Mouse (Mus musculus): Measurements from ENCODE around the gene Arf4. TPM values are rescaled to one million over a fixed set of nuclear protein-coding genes. Genes with fewer than 3 reads are reported as not detected.
"Not testable (repeated sequence)": the region's sequence is repeated elsewhere in the genome, so short reads cannot be mapped to it uniquely, and the experiment has no call there.

The Arf4 gene
- total RNA-seq, 1 experiment from 2014 or later, result 152 TPM

DNA sequence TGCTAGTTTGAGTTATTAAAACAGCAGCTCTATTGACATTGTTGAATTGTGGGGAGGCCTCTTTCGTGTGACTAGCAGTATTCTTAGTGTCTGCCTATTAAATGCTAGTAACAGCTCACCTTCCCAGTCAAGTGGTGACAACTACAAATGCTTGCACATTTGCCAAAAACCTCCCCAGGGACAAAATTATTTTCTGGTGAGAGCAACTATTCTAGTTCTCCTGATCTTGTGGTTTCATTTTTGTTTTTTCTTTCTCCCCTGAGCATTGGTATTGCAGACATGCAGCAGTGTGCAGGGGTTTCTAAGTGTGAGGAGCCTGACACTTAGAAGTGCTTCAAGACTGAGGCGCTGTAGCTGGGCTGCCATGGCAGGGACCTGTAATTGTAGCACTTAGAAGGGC lies 9.9 kb downstream of the Arf4 start:
- no peak for ATAC-seq (replicated peaks in 1 of 2; ENCODE audit: insufficient read depth in 1 of 2, low FRiP score in 2 of 2, low TSS enrichment in 1 of 2, low read depth in 1 of 2, poor library complexity in 2 of 2, severe bottlenecking in 2 of 2)

DNA sequence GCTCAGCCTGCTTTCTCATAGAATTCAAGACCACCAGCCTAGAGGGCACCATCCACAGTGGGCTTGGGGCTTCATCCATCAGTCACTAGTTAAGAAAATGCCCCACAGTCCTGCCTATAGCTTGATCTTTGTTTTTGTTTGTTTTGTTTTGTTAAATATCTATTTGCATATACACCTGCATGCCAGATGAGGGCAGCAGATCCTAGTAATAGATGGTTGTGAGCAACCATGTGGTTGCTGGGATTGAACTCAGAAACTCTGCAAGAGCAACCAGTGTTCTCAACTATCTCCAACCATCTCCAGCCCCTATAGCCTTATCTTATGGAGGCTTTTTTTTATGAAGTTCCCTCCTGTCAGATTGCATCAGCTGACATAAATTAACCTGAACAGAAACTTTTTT lies 14.0 kb downstream of the Arf4 start:
- peak; percentile 32 to 47; a peak in 3 of 4 replicates for ATAC-seq (replicated peaks in 1 of 2; ENCODE audit: insufficient read depth in 1 of 2, low FRiP score in 2 of 2, low TSS enrichment in 1 of 2, low read depth in 1 of 2, poor library complexity in 2 of 2, severe bottlenecking in 2 of 2)

GRCm38 (mm10) chr14:26658178-26658577 lies 20.3 kb downstream of the Arf4 start:
- ATAC-seq (replicated peaks in 1 of 2; ENCODE audit: insufficient read depth in 1 of 2, low FRiP score in 2 of 2, low TSS enrichment in 1 of 2, low read depth in 1 of 2, poor library complexity in 2 of 2, severe bottlenecking in 2 of 2), result no peak

- ATAC-seq (replicated peaks in 1 of 2; ENCODE audit: insufficient read depth in 1 of 2, low FRiP score in 2 of 2, low TSS enrichment in 1 of 2, low read depth in 1 of 2, poor library complexity in 2 of 2, severe bottlenecking in 2 of 2), result no peak
Measured at GRCm38 (mm10) chr14:26660233-26660632, 22.4 kb downstream of the Arf4 start.

DNA sequence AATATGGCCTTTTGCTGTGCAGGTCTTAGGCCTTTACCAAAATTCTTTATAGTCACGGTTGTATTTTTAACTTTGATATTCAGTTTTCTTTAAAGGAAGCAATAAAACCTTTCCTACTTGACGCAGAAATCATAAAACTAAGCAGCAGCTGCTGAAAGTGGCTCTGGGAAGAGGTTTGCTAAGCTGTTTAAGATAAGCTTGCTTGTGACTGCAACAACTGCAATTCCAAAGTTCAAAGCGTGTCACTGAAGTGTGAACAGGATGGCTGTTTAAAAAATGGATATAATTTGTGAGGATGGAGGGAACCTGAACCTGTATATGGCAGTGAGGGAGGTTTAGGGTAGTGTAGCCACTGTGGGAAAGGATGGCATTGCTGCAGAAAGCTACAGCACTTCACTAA lies 24.1 kb downstream of the Arf4 start:
- ATAC-seq (replicated peaks in 1 of 2; ENCODE audit: insufficient read depth in 1 of 2, low FRiP score in 2 of 2, low TSS enrichment in 1 of 2, low read depth in 1 of 2, poor library complexity in 2 of 2, severe bottlenecking in 2 of 2), result no peak

DNA sequence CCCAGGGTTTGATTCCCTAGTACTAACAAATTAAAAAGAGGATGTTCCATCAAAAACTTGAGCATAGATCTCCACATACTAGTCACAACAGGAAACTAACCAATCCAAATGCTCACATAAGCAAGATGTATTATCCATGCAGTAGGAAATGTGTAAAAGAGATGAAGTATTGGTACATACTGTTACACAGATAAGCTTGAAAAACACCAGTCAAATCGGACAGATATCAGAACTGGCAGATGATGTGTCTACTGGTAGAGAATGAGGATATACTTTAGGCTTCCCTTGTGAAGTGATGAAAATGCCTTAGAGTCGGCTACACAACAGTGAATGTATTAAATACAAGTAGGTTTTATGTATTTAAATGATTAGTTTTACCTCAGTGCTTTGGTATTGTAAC lies 24.6 kb downstream of the Arf4 start:
- no peak for ATAC-seq (replicated peaks in 1 of 2; ENCODE audit: insufficient read depth in 1 of 2, low FRiP score in 2 of 2, low TSS enrichment in 1 of 2, low read depth in 1 of 2, poor library complexity in 2 of 2, severe bottlenecking in 2 of 2)

GRCm38 (mm10) chr14:26663851-26664250 lies 26.0 kb downstream of the Arf4 start:
- no peak for ATAC-seq (replicated peaks in 1 of 2; ENCODE audit: insufficient read depth in 1 of 2, low FRiP score in 2 of 2, low TSS enrichment in 1 of 2, low read depth in 1 of 2, poor library complexity in 2 of 2, severe bottlenecking in 2 of 2)

DNA sequence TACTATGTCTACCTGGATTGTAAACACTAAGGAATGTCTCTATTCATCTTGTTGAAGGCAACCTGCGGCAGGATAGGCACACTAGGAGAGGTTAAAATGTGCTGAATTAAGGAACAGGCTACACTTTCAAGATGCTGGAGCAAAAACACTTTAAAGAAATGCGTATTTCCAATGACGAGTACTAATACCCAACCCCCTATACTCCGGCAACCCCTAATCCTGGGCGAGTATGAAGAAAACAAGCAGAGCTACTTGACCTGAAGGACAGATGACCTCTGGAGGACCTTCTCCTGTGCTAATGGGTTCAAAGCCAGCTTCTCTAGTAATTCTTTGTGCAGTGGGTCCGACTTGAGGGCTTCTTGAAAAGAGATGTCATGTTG lies 30.1 kb downstream of the Arf4 start:
- no peak for ATAC-seq (replicated peaks in 1 of 2; ENCODE audit: insufficient read depth in 1 of 2, low FRiP score in 2 of 2, low TSS enrichment in 1 of 2, low read depth in 1 of 2, poor library complexity in 2 of 2, severe bottlenecking in 2 of 2)

GRCm38 (mm10) chr14:26668371-26669291 lies 30.8 kb downstream of the Arf4 start:
- ATAC-seq (replicated peaks in 1 of 2; ENCODE audit: insufficient read depth in 1 of 2, low FRiP score in 2 of 2, low TSS enrichment in 1 of 2, low read depth in 1 of 2, poor library complexity in 2 of 2, severe bottlenecking in 2 of 2), result peak; percentile 28 to 49; a peak in 3 of 4 replicates

- peak; percentile 85 to 88 for ATAC-seq (replicated peaks in 1 of 2; ENCODE audit: insufficient read depth in 1 of 2, low FRiP score in 2 of 2, low TSS enrichment in 1 of 2, low read depth in 1 of 2, poor library complexity in 2 of 2, severe bottlenecking in 2 of 2)
Measured at GRCm38 (mm10) chr14:26669292-26670073, 31.6 kb downstream of the Arf4 start, which contains the start of gene Pde12. Pde12 (minus strand) TSS chr14:26669883.

- no peak for ATAC-seq (replicated peaks in 1 of 2; ENCODE audit: insufficient read depth in 1 of 2, low FRiP score in 2 of 2, low TSS enrichment in 1 of 2, low read depth in 1 of 2, poor library complexity in 2 of 2, severe bottlenecking in 2 of 2)
Measured at GRCm38 (mm10) chr14:26670964-26671363, 33.1 kb downstream of the Arf4 start.

DNA sequence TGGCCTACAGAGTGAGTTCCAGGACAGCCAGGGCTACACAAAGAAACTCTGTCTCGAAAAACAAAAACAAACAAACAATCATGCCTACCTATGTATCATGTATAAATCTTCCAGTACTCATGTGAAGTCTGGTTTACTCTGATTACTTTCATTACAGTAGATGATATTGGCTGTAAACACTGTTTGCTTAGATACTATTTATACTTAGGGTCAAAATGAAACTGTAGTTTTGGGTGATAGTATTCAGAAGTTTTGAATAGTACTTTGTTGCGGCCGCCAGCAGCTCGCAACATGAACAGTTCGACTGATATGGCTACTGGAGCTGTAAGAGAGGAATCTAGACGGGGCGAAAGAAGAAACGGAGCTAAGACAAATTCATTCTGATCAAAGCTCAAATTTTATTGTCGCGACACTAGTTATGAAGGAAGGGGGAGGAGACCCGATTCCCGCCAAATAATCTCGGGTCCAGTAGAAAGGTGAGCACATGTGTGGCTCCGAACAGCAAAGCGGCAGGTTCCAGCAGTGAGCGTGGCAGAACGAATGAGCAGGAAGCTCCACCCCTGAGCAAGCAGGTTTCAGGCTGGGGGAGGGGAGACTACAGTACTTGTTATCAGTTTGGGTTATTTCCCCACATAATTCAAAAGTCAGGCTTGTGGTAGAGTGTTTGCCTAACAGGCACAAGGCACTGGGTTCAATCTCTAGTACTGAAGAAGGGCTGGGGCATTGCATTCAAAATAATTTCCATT lies 34.2 kb downstream of the Arf4 start:
- not testable (repeated sequence) for ATAC-seq (replicated peaks in 1 of 2; ENCODE audit: insufficient read depth in 1 of 2, low FRiP score in 2 of 2, low TSS enrichment in 1 of 2, low read depth in 1 of 2, poor library complexity in 2 of 2, severe bottlenecking in 2 of 2)

DNA sequence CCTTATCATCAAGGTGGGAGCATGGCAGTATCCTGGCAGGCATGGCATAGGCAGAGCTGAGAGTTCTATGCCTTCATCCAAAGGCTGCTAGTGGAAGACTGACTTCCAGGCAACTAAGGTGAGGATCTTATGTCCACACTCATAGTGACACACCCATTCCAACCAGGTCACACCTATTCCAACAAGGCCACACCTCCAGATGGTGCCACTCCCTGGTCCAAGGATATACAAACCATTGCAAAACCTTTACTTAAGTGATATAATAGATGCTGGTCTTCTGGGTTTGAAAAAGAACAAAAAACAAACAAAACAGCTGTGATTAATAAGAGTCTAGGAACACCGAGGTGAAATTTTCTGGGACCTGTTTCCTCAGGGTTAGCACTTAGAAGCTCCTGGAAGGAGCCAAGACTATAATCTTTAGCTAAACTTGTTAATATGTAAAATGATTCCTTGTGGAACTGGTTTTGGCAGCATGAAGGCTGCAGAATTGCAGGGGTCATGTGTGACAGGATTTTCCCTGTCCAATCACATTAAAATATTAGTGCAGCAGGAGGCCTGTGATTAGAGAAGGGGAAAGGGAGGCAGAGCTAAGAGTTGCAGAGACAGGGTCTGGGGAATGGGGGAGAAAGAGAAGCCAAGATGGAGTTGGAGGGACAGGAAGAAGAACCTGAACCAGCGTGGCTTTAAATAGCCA lies 36.7 kb downstream of the Arf4 start:
- ATAC-seq (replicated peaks in 1 of 2; ENCODE audit: insufficient read depth in 1 of 2, low FRiP score in 2 of 2, low TSS enrichment in 1 of 2, low read depth in 1 of 2, poor library complexity in 2 of 2, severe bottlenecking in 2 of 2), result not testable (repeated sequence)

DNA sequence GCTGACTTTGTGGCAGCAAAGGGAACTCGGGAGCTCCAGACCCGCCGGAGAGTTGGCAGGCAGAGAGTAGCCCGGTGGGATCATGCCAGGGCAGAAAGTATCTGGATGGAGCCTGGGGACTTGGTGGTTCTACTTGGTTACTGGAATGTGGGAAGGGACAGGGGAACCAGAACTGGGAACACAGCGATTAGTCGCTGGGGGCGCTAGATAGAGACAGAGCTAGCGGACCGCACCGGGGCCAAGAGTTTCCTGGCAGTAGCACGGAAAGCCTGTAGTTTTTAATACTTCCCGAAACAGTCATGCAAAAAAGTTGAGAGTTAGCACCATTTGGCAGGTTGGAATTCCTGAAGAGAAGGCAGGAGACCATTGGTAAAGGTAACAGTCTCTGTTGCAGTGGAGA lies 37.5 kb downstream of the Arf4 start:
- ATAC-seq (replicated peaks in 1 of 2; ENCODE audit: insufficient read depth in 1 of 2, low FRiP score in 2 of 2, low TSS enrichment in 1 of 2, low read depth in 1 of 2, poor library complexity in 2 of 2, severe bottlenecking in 2 of 2), result peak; percentile 52 to 73

- peak; percentile 96 to 98 for ATAC-seq (replicated peaks in 1 of 2; ENCODE audit: insufficient read depth in 1 of 2, low FRiP score in 2 of 2, low TSS enrichment in 1 of 2, low read depth in 1 of 2, poor library complexity in 2 of 2, severe bottlenecking in 2 of 2)
Measured at GRCm38 (mm10) chr14:26675791-26676190, 37.9 kb downstream of the Arf4 start.

- ATAC-seq (replicated peaks in 1 of 2; ENCODE audit: insufficient read depth in 1 of 2, low FRiP score in 2 of 2, low TSS enrichment in 1 of 2, low read depth in 1 of 2, poor library complexity in 2 of 2, severe bottlenecking in 2 of 2), result no peak
Measured at GRCm38 (mm10) chr14:26690727-26691126, 52.9 kb downstream of the Arf4 start.

- ATAC-seq (replicated peaks in 1 of 2; ENCODE audit: insufficient read depth in 1 of 2, low FRiP score in 2 of 2, low TSS enrichment in 1 of 2, low read depth in 1 of 2, poor library complexity in 2 of 2, severe bottlenecking in 2 of 2), result no peak
Measured at GRCm38 (mm10) chr14:26691363-26691762, 53.5 kb downstream of the Arf4 start.
